Mouse (Mus musculus) hindbrain, postnatal 0 days (tissue): ENCODE data around the gene Cdca5. TPM values are rescaled to one million over a fixed set of nuclear protein-coding genes. Genes with fewer than 3 reads are reported as not detected.

Experiments
- ATAC-seq: fragments of 200-750 bp; cut with Nextera tagmentation; 2 replicates; pipeline ENCODE4 v1.8.0; 2017; ENCODE audit warnings: mild to moderate bottlenecking, moderate TSS enrichment, moderate library complexity
- DNase-seq: peaks from one replicate; pipeline ENCODE4 v3.0.0-alpha.2; 2015; ENCODE audit warnings: low spot score
- H3K27ac ChIP-seq: fragments of 300-500 bp; sonication (generic); 2 replicates; pipeline ENCODE4 v1.5.1; 2014; ENCODE audit warnings: mild to moderate bottlenecking
- H3K27me3 ChIP-seq: fragments of 300-500 bp; sonication (generic); 2 replicates; pipeline ENCODE4 v1.6.1; 2014; ENCODE audit warnings: low read length, mixed read lengths; ENCODE audit not compliant: insufficient read depth
- H3K36me3 ChIP-seq: fragments of 300-500 bp; sonication (generic); 2 replicates; pipeline ENCODE4 v1.6.1; 2014; ENCODE audit warnings: low read length, mixed read lengths; ENCODE audit not compliant: insufficient read depth
- H3K4me1 ChIP-seq: fragments of 300-500 bp; sonication (generic); 2 replicates; pipeline ENCODE4 v1.6.1; 2014; ENCODE audit warnings: antibody characterized with exemption, low read length, mixed read lengths; ENCODE audit not compliant: insufficient read depth
- H3K4me2 ChIP-seq: fragments of 300-500 bp; sonication (generic); 2 replicates; pipeline ENCODE4 v1.6.1; 2014; ENCODE audit warnings: low read depth, mild to moderate bottlenecking, low read length, moderate library complexity, mixed read lengths
- H3K4me3 ChIP-seq: fragments of 300-500 bp; sonication (generic); 2 replicates; pipeline ENCODE4 v1.5.1; 2014; ENCODE audit warnings: low read length
- H3K9ac ChIP-seq: fragments of 300-500 bp; sonication (generic); replicated peaks from 2 replicates; pipeline ENCODE4 v1.6.1; 2014; ENCODE audit warnings: mild to moderate bottlenecking, low read length, moderate library complexity, mixed read lengths
- H3K9me3 ChIP-seq: fragments of 300-500 bp; sonication (generic); 2 replicates; pipeline ENCODE4 v1.6.1; 2016; ENCODE audit warnings: low read length, mixed read lengths
- CTCF ChIP-seq: IDR thresholded peaks from 2 replicates; pipeline ENCODE4 v1.5.1; 2016; ENCODE audit warnings: antibody characterized with exemption, control low read depth, low read depth
- WGBS: fragments of 180-500 bp; shearing (Covaris S2); extraction: QIAGEN DNeasy Blood & Tissue Kit; methylation state at CpG from one replicate; pipeline ENCODE4 v1.1.7; 2014; 5-methylcytosine and 5-hydroxymethylcytosine counted together
- polyA plus RNA-seq: library from polyadenylated mRNA; unstranded; fragments of >200 nt; fragmentation: Nextera tagmentation; extraction: Ambion mirVana; gene quantifications from 2 replicates; pipeline ENCODE4 v1.2.1, GENCODE M21; 2015
- total RNA-seq: library from RNA; depleted of rRNA; stranded (reverse); fragments of >200 nt; gene quantifications from 2 replicates; pipeline ENCODE4 v1.2.3, GENCODE M21; 2014

Gene Cdca5
- total and polyA plus RNA-seq, 2 experiments from 2014 or later = 6.1 to 6.3 TPM

DNA sequence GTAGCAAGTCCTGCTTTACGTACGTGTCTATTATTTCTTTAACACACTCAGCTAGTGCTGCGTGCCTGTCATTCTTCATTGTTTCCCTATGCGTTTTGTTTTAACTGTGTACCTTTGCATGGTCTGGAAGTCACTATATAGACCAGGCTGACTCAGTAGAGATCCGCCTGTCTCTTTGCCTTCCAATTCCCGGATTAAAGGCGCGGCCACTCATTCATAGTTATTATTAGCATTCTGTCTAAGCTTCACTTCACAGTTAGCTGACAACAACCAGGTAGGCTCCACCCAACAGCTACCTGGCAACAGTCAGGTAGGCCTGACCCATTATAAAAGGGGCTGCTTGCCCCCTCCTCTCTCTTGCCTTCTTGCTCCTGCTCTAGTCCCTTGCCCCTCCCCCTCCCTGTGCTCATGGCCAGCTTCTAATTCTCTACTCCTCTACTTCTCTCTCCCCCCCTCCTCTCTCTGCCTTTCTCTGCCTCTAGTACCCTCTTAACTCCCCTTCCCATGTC lies 33.9 kb downstream of the Cdca5 start:
- Histone ChIP-seq H3K4me3 (peak overlapping the region; percentile 68), H3K4me2 (peak overlapping the region; percentile 85), H3K9me3 (no peaks in the 10 kb centered on the region), H3K9ac (peak overlapping the region; percentile 78), H3K27me3 (no peaks in the 10 kb centered on the region), H3K27ac (peak overlapping the region; percentile 97), H3K36me3 (peaks cover 28% of the 10 kb centered on the region), H3K4me1 (peaks cover 11% of the 10 kb centered on the region)
- TF ChIP-seq CTCF = no peak
- DNase-seq (peak; percentile 15), ATAC-seq (peak; percentile 20; the same call in 1 of the 2 replicates)
- under 1% methylated on average over 8 of the region's 8 CpGs for WGBS

DNA sequence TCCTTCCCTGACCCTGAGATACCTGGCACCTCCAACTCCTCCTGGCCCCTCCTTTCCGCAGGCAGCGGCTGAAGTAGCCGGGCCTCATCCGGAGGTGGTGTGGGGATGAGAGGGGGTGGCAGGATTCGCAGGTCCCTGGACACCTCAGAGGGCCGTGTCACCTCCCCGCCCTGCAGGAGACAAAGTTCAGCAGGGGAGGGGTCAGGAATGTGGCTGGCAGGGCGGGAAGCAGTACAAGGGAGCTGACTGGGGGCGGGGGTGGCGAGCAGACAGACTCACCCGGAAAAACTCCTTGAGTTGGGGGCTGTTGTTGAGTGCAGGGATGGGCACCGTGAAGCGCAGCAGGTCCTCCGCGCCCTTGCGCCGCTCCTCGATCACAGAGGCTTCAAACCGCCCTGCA lies 37.0 kb downstream of the Cdca5 start:
- Histone ChIP-seq H3K36me3 (peaks cover 8% of the 10 kb centered on the region), H3K4me3 (no peak overlapping the region), H3K27ac (no peak overlapping the region), H3K4me2 (no peak overlapping the region), H3K9me3 (no peaks in the 10 kb centered on the region), H3K9ac (no peak overlapping the region), H3K27me3 (no peaks in the 10 kb centered on the region), H3K4me1 (peaks cover 6% of the 10 kb centered on the region)
- ATAC-seq = no peak
- TF ChIP-seq CTCF = no peak
- 35% methylated on average over 18 of the region's 19 CpGs for WGBS
- no peak for DNase-seq

DNA sequence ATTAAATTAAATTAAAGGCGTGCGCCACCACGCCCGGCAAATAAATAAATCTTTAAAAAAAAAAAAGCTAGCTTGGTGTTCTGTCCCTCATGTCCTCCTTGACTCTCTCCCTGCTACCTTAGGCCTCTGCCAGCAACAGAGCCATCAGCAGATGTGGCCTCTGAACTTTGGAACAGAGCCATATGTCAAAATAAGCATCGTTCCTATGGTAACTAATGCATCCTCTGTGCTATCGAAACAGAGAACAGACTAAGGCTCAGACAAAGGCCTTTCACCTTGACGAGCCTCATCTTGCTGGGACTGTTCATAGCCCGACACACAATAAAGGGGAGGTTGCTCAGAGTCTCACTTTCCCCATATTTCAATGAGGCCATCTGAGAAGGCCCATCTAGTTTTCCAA lies 38.5 kb downstream of the Cdca5 start:
- H3K4me3 ChIP-seq = no peak overlapping the region
- WGBS = 59% methylated on average over 8 of the region's 8 CpGs
- TF ChIP-seq CTCF = no peak
- no peaks in the 10 kb centered on the region for H3K27me3 ChIP-seq
- no peak overlapping the region for H3K4me2 ChIP-seq
- H3K36me3 ChIP-seq = peaks cover 8% of the 10 kb centered on the region
- 0 out of 2 replicates have a peak overlapping the region, but pooled peaks have one; percentile 45 for H3K27ac ChIP-seq
- no peaks in the 10 kb centered on the region for H3K4me1 ChIP-seq
- H3K9ac ChIP-seq = no peak overlapping the region
- DNase-seq (peak; percentile 62), ATAC-seq (no peak)
- H3K9me3 ChIP-seq = no peaks in the 10 kb centered on the region

DNA sequence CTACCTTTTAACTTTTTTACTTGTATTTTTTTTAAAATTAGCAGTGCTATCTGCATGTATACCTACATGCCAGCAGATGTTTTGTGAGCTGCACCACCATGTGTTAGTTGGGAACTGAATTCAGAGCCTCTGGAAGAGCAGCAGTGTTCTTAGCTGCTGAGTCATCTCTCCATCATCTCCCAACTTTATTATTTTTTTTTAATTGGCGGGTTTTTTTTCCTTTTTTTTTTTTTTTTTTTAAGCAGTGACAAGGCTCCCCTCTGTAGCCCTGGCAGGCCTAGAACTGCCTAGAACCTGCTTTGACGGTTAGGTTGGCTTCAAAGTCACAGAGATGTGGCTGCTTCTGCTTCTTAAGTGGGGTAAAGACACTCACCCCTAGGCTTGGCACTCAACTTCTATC lies 40.1 kb downstream of the Cdca5 start:
- 80% methylated on average over 2 of the region's 2 CpGs for WGBS

DNA sequence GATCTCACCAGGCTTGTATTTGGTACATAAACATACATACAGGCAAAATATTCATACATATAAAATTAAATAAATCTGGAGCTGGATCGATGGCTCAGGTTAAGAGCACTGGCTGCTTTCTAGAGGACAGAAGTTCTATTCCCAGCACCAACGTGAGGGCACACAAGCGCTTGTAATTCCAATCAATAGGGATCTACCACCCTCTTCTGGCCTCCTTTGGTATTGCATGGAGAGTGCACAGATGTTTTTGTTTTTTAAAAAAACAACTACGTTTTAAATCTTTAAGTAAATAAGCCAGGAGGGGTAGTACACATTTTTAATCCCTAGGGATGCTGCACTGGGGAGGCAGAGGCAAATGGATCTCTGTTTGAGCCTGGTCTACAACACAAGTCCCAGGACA lies 41.5 kb downstream of the Cdca5 start:
- H3K36me3 ChIP-seq = no peaks in the 10 kb centered on the region; the same call in none of the 2 replicates
- TF ChIP-seq CTCF = peak; percentile 73
- H3K27me3 ChIP-seq = no peaks in the 10 kb centered on the region
- 27% methylated on average over 4 of the region's 4 CpGs for whole genome bisulfite sequencing
- H3K4me3 ChIP-seq = no peak overlapping the region
- no peak overlapping the region for H3K27ac ChIP-seq
- DNase-seq (peak; percentile 64), ATAC-seq (no peak)
- H3K4me2 ChIP-seq = no peak overlapping the region
- H3K9ac ChIP-seq = no peak overlapping the region
- H3K9me3 ChIP-seq = no peaks in the 10 kb centered on the region
- H3K4me1 ChIP-seq = no peaks in the 10 kb centered on the region

More for the DNA sequence above, 40.1 kb downstream of the Cdca5 start:
- no peaks in the 10 kb centered on the region for H3K27me3 ChIP-seq
- ATAC-seq (no peak), DNase-seq (no peak)
- H3K9me3 ChIP-seq = no peaks in the 10 kb centered on the region
- H3K4me2 ChIP-seq = no peak overlapping the region
- H3K27ac ChIP-seq = no peak overlapping the region
- no peak overlapping the region for H3K9ac ChIP-seq
- no peak for TF ChIP-seq CTCF
- peaks cover 8% of the 10 kb centered on the region for H3K36me3 ChIP-seq
- H3K4me3 ChIP-seq = no peak overlapping the region
- no peaks in the 10 kb centered on the region for H3K4me1 ChIP-seq

DNA sequence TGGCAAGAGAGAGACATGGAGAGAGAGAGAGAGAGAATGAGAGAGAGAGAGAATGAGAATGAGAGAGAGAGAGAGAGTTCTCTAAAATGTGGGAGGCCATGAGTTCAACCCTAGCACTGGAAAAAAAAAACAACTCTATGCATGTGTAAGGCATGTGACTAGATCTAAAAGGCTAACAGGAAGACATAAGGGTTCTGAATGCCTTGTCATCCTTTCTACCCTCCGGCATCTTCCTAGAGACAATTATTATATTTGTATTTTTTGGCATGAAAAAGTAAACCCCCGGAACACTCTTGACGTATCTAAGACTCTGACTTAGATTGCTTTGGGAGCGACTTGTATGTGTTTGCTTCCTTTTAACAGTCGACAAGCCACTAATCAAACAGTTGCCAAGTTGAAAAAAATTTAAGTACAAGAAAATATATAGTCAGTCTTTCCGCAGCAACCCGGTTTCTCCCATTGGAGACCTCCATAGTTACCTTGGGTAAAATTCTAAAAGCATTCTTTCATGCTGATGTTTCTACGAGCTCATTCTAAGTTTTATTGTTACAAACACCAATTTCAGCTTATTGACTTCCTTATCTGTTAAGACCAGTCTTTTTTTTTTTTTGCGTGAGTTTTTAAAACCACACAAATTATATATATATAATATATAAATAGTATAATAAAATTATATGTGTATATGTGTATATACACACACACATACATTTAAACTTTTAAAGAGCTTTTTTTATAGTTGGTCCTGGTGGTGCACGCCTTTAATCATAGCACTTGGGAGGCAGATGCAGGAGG lies 42.2 kb downstream of the Cdca5 start:
- TF ChIP-seq CTCF = no peak
- ATAC-seq = no peak
- no peak for DNase-seq
- Histone ChIP-seq H3K4me1 (no peaks in the 10 kb centered on the region), H3K4me2 (peak overlapping the region; percentile 60), H3K9me3 (no peaks in the 10 kb centered on the region), H3K36me3 (no peaks in the 10 kb centered on the region), H3K27me3 (no peaks in the 10 kb centered on the region), H3K9ac (no peak overlapping the region; the same call in 1 of the 2 replicates), H3K4me3 (peak overlapping the region; percentile 51), H3K27ac (peak overlapping the region; percentile 93; the same call in 1 of the 2 replicates)
- 75% methylated on average over 10 of the region's 10 CpGs for WGBS
